Mouse (Mus musculus) embryonic facial prominence, embryonic 10.5 days (tissue): ENCODE measurements around the gene Auts2. TPM values are rescaled to one million over a fixed set of nuclear protein-coding genes. Genes with fewer than 3 reads are reported as not detected.
A peak's percentile ranks its signal among the peaks of the same experiment; 100 is the strongest.

ENCODE experiments used
- DNase-seq: peaks from one replicate; pipeline ENCODE4 v3.0.0-alpha.2; 2017; ENCODE audit warnings: low spot score
- H3K27ac ChIP-seq: fragments of 300-500 bp; sonication (generic); replicated peaks from 2 replicates; pipeline ENCODE4 v1.5.1; 2016; ENCODE audit warnings: mild to moderate bottlenecking
- H3K27me3 ChIP-seq: fragments of 300-500 bp; sonication (generic); replicated peaks from 2 replicates; pipeline ENCODE4 v1.6.1; 2016; ENCODE audit warnings: low read depth, mild to moderate bottlenecking; ENCODE audit not compliant: poor library complexity, severe bottlenecking
- H3K36me3 ChIP-seq: fragments of 300-500 bp; sonication (generic); replicated peaks from 2 replicates; pipeline ENCODE4 v1.6.1; 2016; ENCODE audit warnings: mild to moderate bottlenecking, moderate library complexity
- H3K4me1 ChIP-seq: fragments of 300-500 bp; sonication (generic); 2 replicates; pipeline ENCODE4 v1.6.1; 2016
- H3K4me3 ChIP-seq: fragments of 300-500 bp; sonication (generic); 2 replicates; pipeline ENCODE4 v1.5.1; 2016; ENCODE audit warnings: mild to moderate bottlenecking, moderate library complexity
- H3K9me3 ChIP-seq: fragments of 300-500 bp; sonication (generic); 2 replicates; pipeline ENCODE4 v1.6.1; 2016; ENCODE audit warnings: mild to moderate bottlenecking
- WGBS: fragments of 180-500 bp; shearing (Covaris S2); methylation state at CpG from one replicate; pipeline ENCODE4 v1.1.7; 2016; 5-methylcytosine and 5-hydroxymethylcytosine counted together
- polyA plus RNA-seq: library from polyadenylated mRNA; unstranded; fragments of >200 nt; fragmentation: Nextera tagmentation; extraction: Ambion mirVana; gene quantifications from 2 replicates; pipeline ENCODE4 v1.2.1, GENCODE M21; 2016

Auts2 gene
- polyA plus RNA-seq, 1 experiment from 2014 or later = 50.0 TPM

GRCm38 (mm10) chr5:131600325-131601125 is 942.6 kb downstream of the Auts2 start:
- H3K4me3 ChIP-seq = peak overlapping the region; percentile 1
- H3K9me3 ChIP-seq = no peaks in the 10 kb centered on the region
- peak; percentile 60 for DNase-seq
- 16% methylated on average over 14 of the region's 14 CpGs for WGBS
- peaks cover 93% of the 10 kb centered on the region for H3K27me3 ChIP-seq
- no peaks in the 10 kb centered on the region for H3K36me3 ChIP-seq
- H3K27ac ChIP-seq = no peak overlapping the region
- H3K4me1 ChIP-seq = peaks cover 60% of the 10 kb centered on the region

GRCm38 (mm10) chr5:131597503-131597902 is 945.6 kb downstream of the Auts2 start:
- DNase-seq = no peak
- WGBS = 66% methylated on average over 3 of the region's 3 CpGs
- Histone ChIP-seq H3K27ac (no peak overlapping the region), H3K27me3 (peaks cover 93% of the 10 kb centered on the region), H3K4me3 (no peak overlapping the region), H3K36me3 (no peaks in the 10 kb centered on the region), H3K4me1 (peaks cover 55% of the 10 kb centered on the region), H3K9me3 (no peaks in the 10 kb centered on the region)

GRCm38 (mm10) chr5:131596591-131596990 is 946.6 kb downstream of the Auts2 start:
- peak; percentile 69 for DNase-seq
- peak overlapping the region; percentile 15; the same call in 1 of the 2 replicates for H3K27ac ChIP-seq
- peaks cover 95% of the 10 kb centered on the region for H3K27me3 ChIP-seq
- H3K36me3 ChIP-seq = no peaks in the 10 kb centered on the region
- WGBS = under 1% methylated on average over 10 of the region's 10 CpGs
- no peaks in the 10 kb centered on the region for H3K9me3 ChIP-seq
- peaks cover 49% of the 10 kb centered on the region for H3K4me1 ChIP-seq
- H3K4me3 ChIP-seq = peak overlapping the region; percentile 31

- WGBS = 8% methylated on average over 8 of the region's 8 CpGs
- Histone ChIP-seq H3K27ac (peak overlapping the region; percentile 55; the same call in 1 of the 2 replicates), H3K4me3 (no peak overlapping the region), H3K27me3 (peaks cover 95% of the 10 kb centered on the region), H3K9me3 (no peaks in the 10 kb centered on the region), H3K4me1 (peaks cover 41% of the 10 kb centered on the region), H3K36me3 (no peaks in the 10 kb centered on the region)
- no peak for DNase-seq
Measured at GRCm38 (mm10) chr5:131595730-131596129, 947.4 kb downstream of the Auts2 start.

GRCm38 (mm10) chr5:131594597-131594996 is 948.5 kb downstream of the Auts2 start:
- Histone ChIP-seq H3K36me3 (no peaks in the 10 kb centered on the region), H3K4me3 (no peak overlapping the region), H3K9me3 (no peaks in the 10 kb centered on the region), H3K27ac (no peak overlapping the region), H3K4me1 (peaks cover 30% of the 10 kb centered on the region), H3K27me3 (peaks cover 94% of the 10 kb centered on the region)
- no peak for DNase-seq
- WGBS = 67% methylated on average over 3 of the region's 3 CpGs

- 94% methylated on average over 10 of the region's 10 CpGs for WGBS
- no peak for DNase-seq
- Histone ChIP-seq H3K4me3 (no peak overlapping the region), H3K9me3 (no peaks in the 10 kb centered on the region), H3K27ac (no peak overlapping the region), H3K4me1 (peaks cover 30% of the 10 kb centered on the region), H3K27me3 (peaks cover 86% of the 10 kb centered on the region), H3K36me3 (no peaks in the 10 kb centered on the region)
Measured at GRCm38 (mm10) chr5:131593261-131593660, 949.9 kb downstream of the Auts2 start.

GRCm38 (mm10) chr5:131589948-131590467 is 953.1 kb downstream of the Auts2 start:
- H3K27me3 ChIP-seq = peaks cover 86% of the 10 kb centered on the region
- WGBS = 91% methylated on average over 6 of the region's 6 CpGs

GRCm38 (mm10) chr5:131586332-131586700 is 956.8 kb downstream of the Auts2 start:
- WGBS = 83% methylated on average over 5 of the region's 5 CpGs
- H3K4me3 ChIP-seq = no peak overlapping the region
- DNase-seq = no peak
- peaks cover 36% of the 10 kb centered on the region for H3K4me1 ChIP-seq
- H3K36me3 ChIP-seq = no peaks in the 10 kb centered on the region
- no peaks in the 10 kb centered on the region for H3K9me3 ChIP-seq
- no peak overlapping the region for H3K27ac ChIP-seq
- peaks cover 87% of the 10 kb centered on the region for H3K27me3 ChIP-seq

More at GRCm38 (mm10) chr5:131589948-131590467, 953.1 kb downstream of the Auts2 start:
- DNase-seq = no peak
- H3K36me3 ChIP-seq = no peaks in the 10 kb centered on the region
- H3K9me3 ChIP-seq = no peaks in the 10 kb centered on the region
- peaks cover 20% of the 10 kb centered on the region for H3K4me1 ChIP-seq
- H3K4me3 ChIP-seq = no peak overlapping the region
- no peak overlapping the region for H3K27ac ChIP-seq

GRCm38 (mm10) chr5:131585684-131586331 is 957.3 kb downstream of the Auts2 start:
- peak; percentile 47 for DNase-seq
- 0 out of 2 replicates have a peak overlapping the region, but pooled peaks have one; percentile 0 for H3K4me3 ChIP-seq
- no peaks in the 10 kb centered on the region for H3K36me3 ChIP-seq
- H3K9me3 ChIP-seq = no peaks in the 10 kb centered on the region
- 50% methylated on average over 26 of the region's 26 CpGs for WGBS
- peaks cover 87% of the 10 kb centered on the region for H3K27me3 ChIP-seq
- H3K27ac ChIP-seq = peak overlapping the region; percentile 57
- H3K4me1 ChIP-seq = peaks cover 37% of the 10 kb centered on the region

GRCm38 (mm10) chr5:131584260-131585135 is 958.6 kb downstream of the Auts2 start:
- Histone ChIP-seq H3K4me1 (peaks cover 37% of the 10 kb centered on the region), H3K27me3 (peaks cover 87% of the 10 kb centered on the region), H3K9me3 (no peaks in the 10 kb centered on the region), H3K36me3 (no peaks in the 10 kb centered on the region), H3K4me3 (no peak overlapping the region), H3K27ac (peak overlapping the region; percentile 40)
- DNase-seq = peak; percentile 51
- WGBS = 15% methylated on average over 12 of the region's 12 CpGs

- 84% methylated on average over 23 of the region's 23 CpGs for WGBS
Measured at GRCm38 (mm10) chr5:131581110-131582050, 961.8 kb downstream of the Auts2 start.

More at GRCm38 (mm10) chr5:131581110-131582050, 961.8 kb downstream of the Auts2 start:
- Histone ChIP-seq H3K27ac (no peak overlapping the region), H3K9me3 (no peaks in the 10 kb centered on the region), H3K4me1 (peaks cover 36% of the 10 kb centered on the region), H3K36me3 (no peaks in the 10 kb centered on the region), H3K4me3 (no peak overlapping the region), H3K27me3 (peaks cover 67% of the 10 kb centered on the region)
- DNase-seq = no peak
